Mouse (Mus musculus) left cerebral cortex, postnatal 14 days (tissue): ENCODE measurements around the gene Rbpj. TPM values are rescaled to one million over a fixed set of nuclear protein-coding genes. Genes with fewer than 3 reads are reported as not detected.

ENCODE experiments used
- DNase-seq, 2 experiments: peaks; one replicate each; pipeline ENCODE4 v3.0.0; 2021 to 2022; ENCODE audit warnings: low spot score in 2 of 2, mixed read lengths in 1 of 2
- intact Hi-C: fragments of 180-260 bp; cut with DNase I; formaldehyde crosslinking; loops from one replicate; pipeline ENCODE4 v1.15.1; 2025
- total RNA-seq, 2 experiments: library from RNA; stranded (reverse); gene quantifications; 2 replicates each; pipeline ENCODE4 v1.2.3; 2021

The Rbpj gene
- total RNA-seq, 2 experiments from 2014 or later, result 25.0 to 26.7 TPM

DNA sequence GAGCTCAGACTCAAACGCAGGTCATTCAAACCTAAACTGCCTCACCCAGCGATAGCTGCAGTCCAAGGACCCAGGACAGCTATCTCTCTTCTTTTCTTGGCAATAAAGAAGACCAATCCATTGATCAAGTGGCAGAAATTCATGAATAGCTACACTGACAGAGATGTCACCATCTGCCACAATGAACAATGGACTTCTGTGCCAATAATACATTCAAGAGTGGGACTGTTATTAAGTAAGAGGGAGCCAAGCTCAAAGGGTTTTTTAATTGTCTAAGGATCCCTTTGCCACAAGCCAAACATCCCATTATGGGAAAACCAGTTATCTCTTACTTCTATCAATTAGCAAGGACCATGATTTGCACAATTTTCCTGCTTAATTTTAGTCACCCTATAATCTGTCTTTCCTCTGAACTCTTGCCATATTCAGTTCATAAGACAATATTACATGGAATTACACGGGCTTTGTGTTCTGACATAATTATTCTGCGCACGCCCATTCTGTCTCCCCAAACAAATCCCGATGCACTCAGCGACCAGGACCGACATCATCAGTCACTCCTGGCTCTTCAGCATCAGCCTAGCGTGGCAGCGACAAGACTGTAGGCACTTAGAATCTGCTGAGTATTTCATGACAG, 34.7 kb downstream of the Rbpj start:
- no peak for DNase-seq
- intact Hi-C loops, result no loop called here

- no peak for DNase-seq
- intact Hi-C loops, result no loop called here
These were observed 37.3 kb downstream of the Rbpj start for GRCm38 (mm10) chr5:53503261-53503660.

- intact Hi-C loops, result no loop called here
- DNase-seq, result no peak
These were observed 39.8 kb downstream of the Rbpj start for GRCm38 (mm10) chr5:53505751-53506150.

DNA sequence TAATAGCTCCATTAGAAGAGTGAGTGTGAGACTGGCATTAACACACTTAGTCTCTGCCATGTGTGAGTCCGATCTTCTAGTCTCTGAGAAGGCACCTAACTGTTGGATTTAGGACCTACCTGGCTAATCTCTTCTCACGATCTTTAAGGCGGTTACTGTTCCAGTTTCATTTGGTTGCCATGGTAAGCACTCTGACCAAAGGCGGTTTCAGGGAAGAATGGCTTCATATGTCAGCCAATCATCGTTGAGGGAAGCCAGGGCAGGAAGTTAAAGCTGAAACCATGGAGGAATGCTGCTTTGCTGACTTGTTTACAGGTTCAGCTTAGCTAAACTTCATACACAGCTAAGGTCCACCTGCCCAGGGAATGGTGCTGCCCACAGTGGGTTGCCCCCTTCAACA, 41.4 kb downstream of the Rbpj start:
- DNase-seq, result no peak
- intact Hi-C loops, result no loop called here

- DNase-seq, result no peak
- intact Hi-C loops, result no loop called here
These were observed 43.5 kb downstream of the Rbpj start for GRCm38 (mm10) chr5:53509465-53509864.

DNA sequence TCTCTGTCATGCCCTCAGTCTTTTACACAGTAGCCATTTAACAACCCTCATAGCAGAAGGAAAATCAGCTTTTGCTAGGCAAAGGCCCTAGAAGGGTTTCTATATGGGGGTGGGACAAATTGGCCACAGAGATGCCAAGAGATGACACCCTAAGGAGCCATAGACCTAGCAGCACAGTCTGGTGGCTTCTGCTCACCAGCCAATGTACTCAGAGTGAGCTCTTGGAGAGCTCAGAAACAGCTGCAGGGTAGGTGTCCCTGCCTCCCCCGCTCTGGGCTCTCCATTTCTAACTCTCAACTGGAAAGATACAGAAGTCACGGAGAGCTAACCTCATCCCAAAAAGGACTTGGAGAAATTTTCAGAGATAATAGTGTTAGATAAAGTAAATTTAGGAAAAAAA, 44.0 kb downstream of the Rbpj start:
- intact Hi-C loops, result no loop called here
- DNase-seq, result no peak

- intact Hi-C loops, result no loop called here
- no peak for DNase-seq
These were observed 45.5 kb downstream of the Rbpj start for GRCm38 (mm10) chr5:53511426-53511825.

GRCm38 (mm10) chr5:53514959-53515612, 49.1 kb downstream of the Rbpj start:
- DNase-seq, result no peak
- intact Hi-C loops, result no loop called here

GRCm38 (mm10) chr5:53516482-53516881, 50.5 kb downstream of the Rbpj start:
- no peak for DNase-seq
- intact Hi-C loops, result no loop called here

GRCm38 (mm10) chr5:53517802-53518201, 51.9 kb downstream of the Rbpj start:
- DNase-seq, result no peak
- intact Hi-C loops, result no loop called here

- DNase-seq, result no peak
- intact Hi-C loops, result no loop called here
These were observed 53.2 kb downstream of the Rbpj start for GRCm38 (mm10) chr5:53519131-53519530.

GRCm38 (mm10) chr5:53519998-53520577, 54.1 kb downstream of the Rbpj start:
- intact Hi-C loops, result loop anchor here (5.0 kb wide), 1 partner anchor 138 kb away; no protein-coding TSS in a partner anchor
- no peak for DNase-seq

DNA sequence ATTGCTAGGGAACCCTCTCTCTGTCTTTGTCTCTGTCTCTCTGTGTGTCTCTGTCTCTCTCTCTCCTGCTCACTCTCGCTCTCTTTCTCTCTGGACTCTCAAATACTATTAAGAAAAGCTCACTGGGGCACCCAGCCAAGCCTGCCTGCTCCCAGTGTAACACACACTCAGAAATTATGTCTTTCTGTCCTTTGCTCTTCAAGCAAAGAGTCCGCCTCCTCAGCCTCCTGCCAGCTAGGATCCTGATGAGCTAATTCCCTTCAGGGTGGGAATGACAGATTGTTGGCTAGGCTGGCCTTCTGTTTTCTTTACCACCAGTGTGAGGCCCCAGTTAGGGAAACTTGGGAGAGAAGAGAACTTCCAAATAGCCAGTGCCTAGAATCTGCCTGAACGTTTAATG, 57.1 kb downstream of the Rbpj start:
- peak; percentile 22 to 46 for DNase-seq
- intact Hi-C loops, result loop anchor here (5.0 kb wide), 1 partner anchor 141 kb away; no protein-coding TSS in a partner anchor

- intact Hi-C loops, result loop anchor here (5.0 kb wide), 1 partner anchor 142 kb away; no protein-coding TSS in a partner anchor
- DNase-seq, result no peak
These were observed 58.2 kb downstream of the Rbpj start for GRCm38 (mm10) chr5:53524162-53524561.

- DNase-seq, result no peak
- intact Hi-C loops, result loop anchor here (5.0 kb wide), 1 partner anchor 143 kb away; no protein-coding TSS in a partner anchor
These were observed 58.9 kb downstream of the Rbpj start for GRCm38 (mm10) chr5:53524831-53525230.

DNA sequence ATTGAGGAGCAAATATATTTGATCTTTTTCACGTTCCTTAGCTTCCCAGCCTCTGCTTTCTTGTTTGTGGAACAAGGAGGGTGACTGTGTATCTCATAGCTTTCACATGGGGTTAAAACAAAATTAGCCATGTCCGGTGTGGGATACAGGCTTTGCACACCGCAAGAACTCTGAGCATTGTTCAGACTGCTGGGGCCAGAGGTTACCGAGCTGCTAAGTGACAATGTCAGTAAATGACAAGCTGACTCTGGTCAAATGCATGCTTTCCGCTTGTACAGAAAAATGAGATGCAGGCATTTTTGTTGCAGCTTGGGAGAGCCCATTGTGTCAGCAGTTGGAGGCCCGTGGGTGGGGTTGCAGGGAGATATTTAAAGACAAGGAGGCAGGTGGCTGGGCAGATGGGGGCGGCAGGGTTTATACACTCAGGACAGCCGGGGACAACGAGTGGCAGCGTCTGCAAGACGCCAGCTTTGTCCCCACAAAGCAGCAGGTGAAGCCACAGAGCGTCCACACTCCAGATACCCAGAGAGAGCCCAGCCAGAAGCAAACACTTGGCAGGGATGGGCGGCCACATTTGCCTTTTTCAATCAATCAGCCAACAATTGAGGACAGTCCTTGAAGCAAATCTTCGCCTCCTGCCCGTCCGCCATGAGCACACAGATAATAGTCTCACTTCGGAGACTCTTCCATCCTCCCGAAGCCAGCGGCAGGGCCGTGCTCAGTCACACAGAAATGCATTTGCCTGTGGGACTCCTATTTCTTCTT, 59.5 kb downstream of the Rbpj start:
- peak; percentile 70 to 79 for DNase-seq
- intact Hi-C loops, result no loop called here

GRCm38 (mm10) chr5:53526070-53526430, 60.1 kb downstream of the Rbpj start:
- DNase-seq, result no peak
- intact Hi-C loops, result no loop called here

DNA sequence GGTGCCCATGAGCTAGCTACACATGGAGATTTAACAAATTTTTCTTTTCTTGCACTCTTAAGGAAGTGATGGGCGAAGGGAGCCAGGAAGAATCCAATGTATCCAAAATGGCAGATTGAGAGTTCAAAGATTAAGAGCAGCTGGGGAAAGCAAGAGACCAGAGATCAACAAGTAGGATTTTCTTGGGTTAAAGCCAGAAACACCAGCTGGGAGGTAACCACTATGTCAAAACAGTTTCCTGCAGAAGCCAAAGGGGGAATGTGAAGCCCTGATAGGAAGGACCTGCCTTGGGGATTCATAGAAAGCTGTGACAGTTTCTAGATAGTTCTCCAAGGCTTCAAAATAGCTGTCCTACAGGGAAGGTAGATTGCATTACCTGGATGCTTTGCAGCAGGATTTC, 63.9 kb downstream of the Rbpj start:
- no peak for DNase-seq
- intact Hi-C loops, result no loop called here

- intact Hi-C loops, result no loop called here
- no peak for DNase-seq
These were observed 69.1 kb downstream of the Rbpj start for GRCm38 (mm10) chr5:53535096-53535495.
